In genomic region chr5:135720121-135720520, GRCm38 (mm10) we compare ENCODE assay signal across 23 mouse cellular contexts. TPM values are rescaled to one million over a fixed set of nuclear protein-coding genes. Genes with fewer than 3 reads are reported as not detected.
A peak's percentile ranks its signal among the peaks of the same experiment; 100 is the strongest.
DNase-seq lines count a peak whose midpoint lies in the region; ATAC-seq lines count a peak whose summit lies in the region.
"Had no signal": no experiment of that assay in that cellular context is flagged by ENCODE, and none has a peak within 500 bp of the region (broad histone marks: within the 10 kb centered on the region; RNA-seq: fewer than 3 reads in every experiment).

No protein-coding gene starts in this region.

- intact Hi-C loops in heart, postnatal 10 days (cut with DNase I): no loop called here

- H3K4me1 ChIP-seq in embryonic facial prominence, embryonic 12.5 days: peaks cover 16% of the 10 kb centered on the region
- peaks cover 40% of the 10 kb centered on the region for H3K4me1 ChIP-seq in embryonic facial prominence, embryonic 10.5 days
- peaks cover 33% of the 10 kb centered on the region for H3K4me1 ChIP-seq in heart, embryonic 15.5 days (replicated peaks)
- H3K4me1 ChIP-seq in stomach, embryonic 16.5 days (ENCODE audit: control insufficient read depth, insufficient read depth, low read length): peaks cover 14% of the 10 kb centered on the region
- H3K4me1 ChIP-seq in midbrain, embryonic 10.5 days: peaks cover 29% of the 10 kb centered on the region

- H3K27ac ChIP-seq in embryonic facial prominence, embryonic 12.5 days: no peak overlapping the region
- no peak overlapping the region for H3K27ac ChIP-seq in embryonic facial prominence, embryonic 10.5 days (replicated peaks)
- H3K27ac ChIP-seq in heart, embryonic 15.5 days: peak overlapping the region; percentile 31; the same call in 1 of the 2 replicates
- peak overlapping the region; percentile 69; the same call in 1 of the 2 replicates for H3K27ac ChIP-seq in stomach, embryonic 16.5 days (ENCODE audit: low read length)
- H3K27ac ChIP-seq in midbrain, embryonic 10.5 days (replicated peaks): no peak overlapping the region
- H3K27ac ChIP-seq: embryonic facial prominence, embryonic 15.5 days; forebrain, embryonic 13.5 days; heart, adult 2 months; hindbrain, embryonic 15.5 days had no signal

- H3K36me3 ChIP-seq in embryonic facial prominence, embryonic 12.5 days: peaks cover 39% of the 10 kb centered on the region
- H3K36me3 ChIP-seq in embryonic facial prominence, embryonic 10.5 days (replicated peaks): peaks cover 61% of the 10 kb centered on the region
- peaks cover 18% of the 10 kb centered on the region; the same call in 1 of the 2 replicates for H3K36me3 ChIP-seq in heart, embryonic 15.5 days
- peaks cover 5% of the 10 kb centered on the region for H3K36me3 ChIP-seq in stomach, embryonic 16.5 days (ENCODE audit: control insufficient read depth, insufficient read depth, low read length)
- peaks cover 62% of the 10 kb centered on the region for H3K36me3 ChIP-seq in midbrain, embryonic 10.5 days

- ATAC-seq in embryonic facial prominence, embryonic 12.5 days (ENCODE audit: insufficient number of reproducible peaks, insufficient read depth, low FRiP score, low TSS enrichment): no peak
- no peak for ATAC-seq in heart, embryonic 15.5 days (replicated peaks; ENCODE audit: insufficient number of reproducible peaks, insufficient read depth, low FRiP score, low read depth)
- no peak for ATAC-seq in stomach, embryonic 16.5 days (ENCODE audit: insufficient read depth, low FRiP score)
- ATAC-seq: CD4-positive, CD25-positive, alpha-beta regulatory T cell, adult 4 months; forebrain, embryonic 13.5 days; inflammation-experienced regulatory T-cells, adult 6 months; intestine, postnatal 0 days had no signal

- no peak for DNase-seq in embryonic facial prominence, embryonic 10.5 days (ENCODE audit: low spot score)
- DNase-seq in heart, postnatal 10 days: no peak
- peak; percentile 22 for DNase-seq in MN1 (ENCODE audit: low spot score)
- DNase-seq in midbrain, embryonic 10.5 days (ENCODE audit: low spot score): no peak
- DNase-seq: adrenal gland, postnatal 10 days; B cell, adult 2 months; cerebellum, adult 18-20 months; cerebellum, adult 9-11 months; cerebellum, postnatal 36 days; heart, adult 2 months; heart, postnatal 14 days had no signal

- no peaks in the 10 kb centered on the region for H3K27me3 ChIP-seq in embryonic facial prominence, embryonic 12.5 days
- no peaks in the 10 kb centered on the region for H3K27me3 ChIP-seq in embryonic facial prominence, embryonic 10.5 days (replicated peaks; ENCODE audit: low read depth, poor library complexity, severe bottlenecking)
- no peaks in the 10 kb centered on the region for H3K27me3 ChIP-seq in heart, embryonic 15.5 days
- H3K27me3 ChIP-seq in stomach, embryonic 16.5 days (ENCODE audit: control insufficient read depth, insufficient read depth, low read length): no peaks in the 10 kb centered on the region
- H3K27me3 ChIP-seq in midbrain, embryonic 10.5 days (ENCODE audit: low read depth, poor library complexity, severe bottlenecking): no peaks in the 10 kb centered on the region
- H3K27me3 ChIP-seq: embryonic facial prominence, embryonic 15.5 days; forebrain, embryonic 13.5 days; heart, embryonic 12.5 days; hindbrain, embryonic 15.5 days had no signal

- no peaks in the 10 kb centered on the region for H3K9me3 ChIP-seq in embryonic facial prominence, embryonic 12.5 days
- no peaks in the 10 kb centered on the region for H3K9me3 ChIP-seq in embryonic facial prominence, embryonic 10.5 days
- no peaks in the 10 kb centered on the region for H3K9me3 ChIP-seq in heart, embryonic 15.5 days (replicated peaks)
- H3K9me3 ChIP-seq in stomach, embryonic 16.5 days (replicated peaks; ENCODE audit: control insufficient read depth, low read length): no peaks in the 10 kb centered on the region
- no peaks in the 10 kb centered on the region for H3K9me3 ChIP-seq in midbrain, embryonic 10.5 days (replicated peaks)
- H3K9me3 ChIP-seq: embryonic facial prominence, embryonic 15.5 days; forebrain, embryonic 13.5 days; G1E; heart, embryonic 12.5 days; hindbrain, embryonic 15.5 days had no signal

- no peak overlapping the region for H3K4me3 ChIP-seq in embryonic facial prominence, embryonic 12.5 days
- H3K4me3 ChIP-seq in embryonic facial prominence, embryonic 10.5 days: no peak overlapping the region
- no peak overlapping the region for H3K4me3 ChIP-seq in heart, embryonic 15.5 days
- no peak overlapping the region for H3K4me3 ChIP-seq in stomach, embryonic 16.5 days (replicated peaks; ENCODE audit: low read length)
- no peak overlapping the region for H3K4me3 ChIP-seq in midbrain, embryonic 10.5 days
- H3K4me3 ChIP-seq: embryonic facial prominence, embryonic 15.5 days; forebrain, embryonic 13.5 days; heart, adult 2 months; heart, embryonic 12.5 days; hindbrain, embryonic 15.5 days had no signal

- WGBS in embryonic facial prominence, embryonic 12.5 days: 90% methylated on average over 3 of the region's 3 CpGs
- WGBS in embryonic facial prominence, embryonic 10.5 days: 89% methylated on average over 3 of the region's 3 CpGs
- 53% methylated on average over 3 of the region's 3 CpGs for WGBS in heart, embryonic 15.5 days
- 61% methylated on average over 3 of the region's 3 CpGs for WGBS in stomach, embryonic 16.5 days
- WGBS in midbrain, embryonic 10.5 days: 89% methylated on average over 3 of the region's 3 CpGs

- H3K9ac ChIP-seq in embryonic facial prominence, embryonic 12.5 days: 0 out of 2 replicates have a peak overlapping the region, but pooled peaks have one; percentile 4
- no peak overlapping the region for H3K9ac ChIP-seq in heart, embryonic 15.5 days
- H3K9ac ChIP-seq in stomach, embryonic 16.5 days (ENCODE audit: low read length): no peak overlapping the region
- H3K9ac ChIP-seq: embryonic facial prominence, embryonic 15.5 days; forebrain, embryonic 13.5 days; heart, embryonic 12.5 days; hindbrain, embryonic 15.5 days had no signal

- no peak overlapping the region for H3K4me2 ChIP-seq in embryonic facial prominence, embryonic 12.5 days (replicated peaks)
- no peak overlapping the region for H3K4me2 ChIP-seq in heart, embryonic 15.5 days
- H3K4me2 ChIP-seq in stomach, embryonic 16.5 days (ENCODE audit: low read depth, low read length): no peak overlapping the region
- H3K4me2 ChIP-seq: embryonic facial prominence, embryonic 15.5 days; forebrain, embryonic 13.5 days; heart, embryonic 12.5 days; hindbrain, embryonic 15.5 days had no signal

RNA-seq across cellular contexts. Expression of gene Tmem120a, which starts 24.1 kb away (rescaled TPM):
- polyA plus RNA-seq in embryonic facial prominence, embryonic 12.5 days (2016; fragmentation: Nextera tagmentation; extraction: Ambion mirVana): 50.4 and 53.1 TPM in 2 replicates
- polyA plus RNA-seq in embryonic facial prominence, embryonic 10.5 days (2016; fragmentation: Nextera tagmentation; extraction: Ambion mirVana): 54.7 and 59.3 TPM in 2 replicates
- 32.9 and 37.1 TPM in 2 replicates for polyA plus RNA-seq in heart, embryonic 15.5 days (2015; fragmentation: Nextera tagmentation; extraction: Ambion mirVana)
- 10 to 100 TPM; 10.0 to 17.4 TPM for total RNA-seq in heart, postnatal 10 days (2021)
- 44.1 and 46.0 TPM in 2 replicates for polyA plus RNA-seq in stomach, embryonic 16.5 days (2015; fragmentation: Nextera tagmentation; extraction: Ambion mirVana)
- 64.1 and 65.9 TPM in 2 replicates for polyA plus RNA-seq in midbrain, embryonic 10.5 days (2016; fragmentation: Nextera tagmentation; extraction: Ambion mirVana)

RNA-seq across cellular contexts. Expression of gene Por, which starts 50.3 kb away (rescaled TPM):
- polyA plus RNA-seq in embryonic facial prominence, embryonic 12.5 days (2016; fragmentation: Nextera tagmentation; extraction: Ambion mirVana): 98.4 and 99.4 TPM in 2 replicates
- 97.3 and 103 TPM in 2 replicates for polyA plus RNA-seq in embryonic facial prominence, embryonic 10.5 days (2016; fragmentation: Nextera tagmentation; extraction: Ambion mirVana)
- 45.0 and 57.2 TPM in 2 replicates for polyA plus RNA-seq in heart, embryonic 15.5 days (2015; fragmentation: Nextera tagmentation; extraction: Ambion mirVana)
- total RNA-seq in heart, postnatal 10 days (2021): 10 to 100 TPM; 62.8 to 72.0 TPM
- polyA plus RNA-seq in stomach, embryonic 16.5 days (2015; fragmentation: Nextera tagmentation; extraction: Ambion mirVana): 136 and 177 TPM in 2 replicates
- polyA plus RNA-seq in midbrain, embryonic 10.5 days (2016; fragmentation: Nextera tagmentation; extraction: Ambion mirVana): 114 and 145 TPM in 2 replicates

RNA-seq across cellular contexts. Expression of gene Styxl1, which starts 58.1 kb away (rescaled TPM):
- polyA plus RNA-seq in embryonic facial prominence, embryonic 12.5 days (2016; fragmentation: Nextera tagmentation; extraction: Ambion mirVana): 0.23 and 0.47 TPM in 2 replicates
- 0.30 and 0.31 TPM in 2 replicates for polyA plus RNA-seq in embryonic facial prominence, embryonic 10.5 days (2016; fragmentation: Nextera tagmentation; extraction: Ambion mirVana)
- 0.39 and 0.41 TPM in 2 replicates for polyA plus RNA-seq in heart, embryonic 15.5 days (2015; fragmentation: Nextera tagmentation; extraction: Ambion mirVana)
- not detected for total RNA-seq in heart, postnatal 10 days (2021)
- 0.27 TPM in 1 of 2 replicates, not detected in the other for polyA plus RNA-seq in stomach, embryonic 16.5 days (2015; fragmentation: Nextera tagmentation; extraction: Ambion mirVana)
- polyA plus RNA-seq in midbrain, embryonic 10.5 days (2016; fragmentation: Nextera tagmentation; extraction: Ambion mirVana): 0.41 TPM in 1 of 2 replicates, not detected in the other
- total RNA-seq: gastrocnemius, adult 8-10 months; heart, adult 2 months had no signal
- polyA plus RNA-seq: G1E; heart, embryonic 12.5 days had no signal

RNA-seq across cellular contexts. Expression of gene Mdh2, which starts 58.2 kb away (rescaled TPM):
- 487 and 498 TPM in 2 replicates for polyA plus RNA-seq in embryonic facial prominence, embryonic 12.5 days (2016; fragmentation: Nextera tagmentation; extraction: Ambion mirVana)
- polyA plus RNA-seq in embryonic facial prominence, embryonic 10.5 days (2016; fragmentation: Nextera tagmentation; extraction: Ambion mirVana): 603 and 625 TPM in 2 replicates
- polyA plus RNA-seq in heart, embryonic 15.5 days (2015; fragmentation: Nextera tagmentation; extraction: Ambion mirVana): 1,014 and 1,128 TPM in 2 replicates
- 1,000 to 10,000 TPM; 1,661 to 1,664 TPM for total RNA-seq in heart, postnatal 10 days (2021)
- polyA plus RNA-seq in stomach, embryonic 16.5 days (2015; fragmentation: Nextera tagmentation; extraction: Ambion mirVana): 547 and 553 TPM in 2 replicates
- 616 and 619 TPM in 2 replicates for polyA plus RNA-seq in midbrain, embryonic 10.5 days (2016; fragmentation: Nextera tagmentation; extraction: Ambion mirVana)

Comparison
In these comparisons a context has a peak if more than half of its experiments do, and no peak if none do; other contexts are left out.
1. H3K27ac ChIP-seq: peak in heart, embryonic 15.5 days (single experiment) and stomach, embryonic 16.5 days (single experiment); none in embryonic facial prominence, embryonic 12.5 days (single experiment), embryonic facial prominence, embryonic 10.5 days (single experiment) and midbrain, embryonic 10.5 days (single experiment).